Mouse (Mus musculus): Measurements from ENCODE around the gene Cdhr5.

- no peak for TF ChIP-seq CTCF (IDR thresholded peaks at IDR 0.05; ENCODE audit: borderline replicate concordance, control insufficient read depth, extremely low read depth, insufficient read depth, low read length, poor library complexity)
- TF ChIP-seq POLR2A (IDR thresholded peaks at IDR 0.05; ENCODE audit: control insufficient read depth, extremely low read depth, insufficient read depth, low read length, poor library complexity), result no peak
These were observed 28.0 kb upstream of the Cdhr5 start for GRCm38 (mm10) chr7:141304537-141304936.

Data from thymus, adult 2 months (tissue).